Mouse (Mus musculus) adrenal gland, postnatal 14 days (tissue): Measurements from ENCODE around the gene Lima1. TPM values are rescaled to one million over a fixed set of nuclear protein-coding genes. Genes with fewer than 3 reads are reported as not detected.
"Not testable (repeated sequence)": the region's sequence is repeated elsewhere in the genome, so short reads cannot be mapped to it uniquely, and the experiment has no call there.

Source experiments
- DNase-seq: peaks from one replicate; pipeline ENCODE4 v3.0.0; 2021; ENCODE audit warnings: mixed read lengths
- total RNA-seq: library from RNA; stranded (reverse); gene quantifications from 2 replicates; pipeline ENCODE4 v1.2.3, GENCODE M21; 2021

Lima1 gene
- total RNA-seq, 1 experiment from 2014 or later = 37.4 TPM

GRCm38 (mm10) chr15:99835191-99835590, 40.1 kb downstream of the Lima1 start:
- DNase-seq = no peak

GRCm38 (mm10) chr15:99834681-99835080, 40.6 kb downstream of the Lima1 start:
- DNase-seq = no peak

GRCm38 (mm10) chr15:99833648-99834454, 41.4 kb downstream of the Lima1 start:
- no peak for DNase-seq

- DNase-seq = no peak
Observed at GRCm38 (mm10) chr15:99831535-99831934, 43.7 kb downstream of the Lima1 start.

- peak; percentile 38 for DNase-seq
Observed at GRCm38 (mm10) chr15:99828061-99828460, 47.2 kb downstream of the Lima1 start.

- no peak for DNase-seq
Observed at GRCm38 (mm10) chr15:99826210-99826888, 48.9 kb downstream of the Lima1 start.

- no peak for DNase-seq
Observed at GRCm38 (mm10) chr15:99825211-99825610, 50.0 kb downstream of the Lima1 start.

GRCm38 (mm10) chr15:99823322-99823898, 51.8 kb downstream of the Lima1 start:
- no peak for DNase-seq

- not testable (repeated sequence) for DNase-seq
Observed at GRCm38 (mm10) chr15:99822501-99822900, 52.8 kb downstream of the Lima1 start.

GRCm38 (mm10) chr15:99819621-99820279, 55.5 kb downstream of the Lima1 start:
- peak; percentile 51 for DNase-seq

- DNase-seq = no peak
Observed at GRCm38 (mm10) chr15:99819109-99819440, 56.2 kb downstream of the Lima1 start.

- peak; percentile 49 for DNase-seq
Observed at GRCm38 (mm10) chr15:99818321-99819108, 56.7 kb downstream of the Lima1 start.

- DNase-seq = no peak
Observed at GRCm38 (mm10) chr15:99817343-99818235, 57.7 kb downstream of the Lima1 start.

GRCm38 (mm10) chr15:99815999-99816398, 59.3 kb downstream of the Lima1 start:
- no peak for DNase-seq

- no peak for DNase-seq
Observed at GRCm38 (mm10) chr15:99814554-99815260, 60.5 kb downstream of the Lima1 start.

- no peak for DNase-seq
Observed at GRCm38 (mm10) chr15:99813639-99814038, 61.6 kb downstream of the Lima1 start.

- DNase-seq = no peak
Observed at GRCm38 (mm10) chr15:99812097-99812496, 63.2 kb downstream of the Lima1 start.

- DNase-seq = no peak
Observed at GRCm38 (mm10) chr15:99807776-99808735, 67.2 kb downstream of the Lima1 start.

- no peak for DNase-seq
Observed at GRCm38 (mm10) chr15:99806171-99806570, 69.1 kb downstream of the Lima1 start.
